Mouse (Mus musculus) right cerebral cortex, adult 2 months (tissue): ENCODE data around the gene Amz2.
"Not testable (repeated sequence)": the region's sequence is repeated elsewhere in the genome, so short reads cannot be mapped to it uniquely, and the experiment has no call there.

ENCODE experiments used
- DNase-seq, 2 experiments: peaks; one replicate each; pipeline ENCODE4 v3.0.0; 2021 to 2022; ENCODE audit warnings: low spot score in 2 of 2

Amz2 gene

DNA sequence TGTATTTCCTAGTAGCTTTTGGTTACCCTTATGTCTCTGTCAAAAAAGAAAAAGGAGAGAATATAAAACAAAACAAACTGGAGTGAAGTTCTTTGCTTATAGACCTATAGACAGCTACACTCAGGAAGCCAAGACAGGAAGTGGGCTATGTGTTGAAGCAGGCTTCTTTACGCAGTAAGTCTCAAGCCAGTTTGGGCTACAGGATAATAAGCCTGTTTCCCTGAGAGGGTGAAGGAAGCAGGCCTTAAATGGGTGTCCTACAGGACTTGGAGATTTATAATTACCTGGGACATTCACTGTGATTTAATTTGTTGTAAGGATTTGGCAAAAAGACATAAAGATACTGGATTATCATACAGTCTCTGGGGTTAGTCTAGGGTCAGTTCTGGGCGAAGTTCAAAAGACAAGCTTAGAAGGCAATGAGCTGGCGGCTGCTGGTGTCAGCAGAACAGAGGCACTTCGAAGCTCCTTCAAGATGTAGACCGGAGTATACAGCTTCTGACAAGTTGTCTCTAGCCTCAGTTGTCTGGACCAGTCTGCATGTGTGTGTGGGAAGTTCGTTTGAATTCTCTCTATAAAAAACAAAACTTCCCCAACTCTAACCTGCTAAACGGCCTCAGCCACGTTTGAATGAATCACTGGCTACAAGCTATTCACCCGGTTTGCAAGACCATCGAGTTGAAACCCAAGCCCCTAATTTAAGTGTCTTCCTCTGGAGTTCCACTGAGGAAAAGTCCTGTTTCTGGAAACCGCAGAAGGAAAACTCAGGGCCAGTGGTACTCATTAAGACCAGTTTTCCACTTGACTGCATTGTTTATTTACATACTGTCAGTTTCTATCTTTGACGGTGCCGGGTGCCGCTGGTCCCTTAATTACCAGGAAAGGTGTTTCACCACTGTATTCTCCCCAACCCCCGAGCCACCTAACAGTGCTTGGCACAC lies 45.4 kb downstream of the Amz2 start:
- no peak for DNase-seq

DNA sequence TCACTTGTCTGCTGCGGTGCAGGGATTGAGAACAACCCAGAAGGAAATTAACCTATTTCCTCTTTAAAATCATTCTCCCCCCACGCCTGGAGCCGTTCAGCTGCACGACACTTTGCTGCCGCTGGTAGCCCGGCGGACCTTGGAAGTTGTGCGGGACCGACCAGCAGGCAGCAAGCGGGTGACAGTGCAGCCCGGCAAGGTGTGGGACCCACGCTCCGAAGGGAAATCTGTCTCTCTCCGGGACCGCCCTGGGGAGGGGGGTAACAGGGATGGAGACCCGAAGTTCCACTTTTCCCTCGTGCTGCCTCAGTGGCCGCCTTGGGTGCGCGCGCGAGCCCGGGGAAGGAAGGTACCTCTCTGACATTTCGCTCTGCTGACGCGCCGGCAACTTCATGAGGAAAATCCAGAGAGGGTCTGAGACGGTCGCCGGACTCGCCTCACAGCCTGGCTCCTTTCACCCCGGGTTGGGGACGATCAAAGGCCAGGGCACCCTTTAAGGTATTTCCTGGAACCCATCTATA lies 46.5 kb downstream of the Amz2 start:
- peak in 1 of 2 experiments; percentile 25 for DNase-seq

DNA sequence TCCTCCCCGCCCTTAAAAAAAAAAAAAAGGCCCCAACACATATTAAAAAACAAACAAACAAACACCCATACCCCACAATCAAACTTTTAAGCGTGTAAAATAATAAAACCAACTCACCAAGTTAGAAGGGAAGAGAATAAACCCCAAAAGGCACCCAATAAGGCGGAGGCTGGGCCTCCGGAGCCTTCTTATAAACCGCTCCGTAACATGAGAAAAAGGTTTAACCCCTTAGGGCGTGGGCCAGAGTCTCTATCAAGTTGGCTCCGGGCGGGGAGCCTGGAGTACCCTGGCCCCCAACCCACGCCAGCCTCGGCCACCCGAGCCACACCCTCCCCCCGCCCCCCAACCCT lies 47.0 kb downstream of the Amz2 start:
- DNase-seq: no peak

DNA sequence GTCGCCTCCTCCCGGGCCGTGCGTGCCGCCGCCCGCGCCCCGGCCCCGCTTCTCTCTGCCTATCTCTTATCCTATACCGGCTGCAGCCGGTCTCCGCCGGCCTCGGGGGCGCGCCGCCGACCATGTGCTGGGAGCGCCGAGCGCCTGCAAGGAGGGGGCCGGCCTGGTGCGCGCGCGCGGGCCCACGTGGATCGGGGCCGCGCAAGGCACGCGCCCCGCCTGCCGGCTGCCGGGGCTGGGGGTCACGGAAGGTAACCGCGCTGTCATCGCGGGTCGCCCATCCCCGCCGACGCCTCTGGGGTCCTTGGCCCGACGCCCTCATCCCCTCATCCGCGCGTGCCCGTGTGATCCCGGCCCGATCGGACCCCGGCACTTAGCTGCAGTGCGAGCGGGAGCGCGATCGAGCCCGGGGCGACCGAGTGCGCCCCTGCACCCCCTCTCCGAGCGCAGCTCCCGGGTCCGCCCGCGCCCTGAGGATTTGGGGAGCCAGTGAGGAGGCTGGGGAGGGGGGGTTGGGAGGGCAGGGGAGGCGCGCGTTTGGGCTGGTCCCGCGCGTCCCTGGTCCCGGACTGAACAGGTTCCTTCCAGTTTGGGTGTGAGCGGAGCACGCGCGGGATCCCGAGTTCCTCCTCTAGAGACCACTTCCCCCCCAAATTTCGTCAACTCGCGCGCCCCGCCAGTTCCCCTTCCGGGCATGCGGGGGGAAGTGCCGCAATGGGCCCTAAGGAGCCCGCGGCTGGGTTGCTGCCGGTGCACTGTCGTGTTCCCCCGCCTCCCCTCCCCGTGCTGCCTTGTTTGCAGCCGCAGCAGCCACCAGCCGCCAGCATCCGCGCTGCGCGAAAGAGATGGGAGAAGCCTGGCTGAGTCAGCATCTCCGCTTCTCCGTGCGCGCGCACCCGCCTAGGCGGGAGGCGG lies 47.7 kb downstream of the Amz2 start, which contains the start of the genes Arsg and Slc16a6:
Gene Arsg, plus strand, starts transcription at position 204 of the 915 bp plus-strand sequence.
Gene Slc16a6, minus strand, starts transcription at position 428 of the 915 bp plus-strand sequence.
- peak; percentile 87 to 88 for DNase-seq

DNA sequence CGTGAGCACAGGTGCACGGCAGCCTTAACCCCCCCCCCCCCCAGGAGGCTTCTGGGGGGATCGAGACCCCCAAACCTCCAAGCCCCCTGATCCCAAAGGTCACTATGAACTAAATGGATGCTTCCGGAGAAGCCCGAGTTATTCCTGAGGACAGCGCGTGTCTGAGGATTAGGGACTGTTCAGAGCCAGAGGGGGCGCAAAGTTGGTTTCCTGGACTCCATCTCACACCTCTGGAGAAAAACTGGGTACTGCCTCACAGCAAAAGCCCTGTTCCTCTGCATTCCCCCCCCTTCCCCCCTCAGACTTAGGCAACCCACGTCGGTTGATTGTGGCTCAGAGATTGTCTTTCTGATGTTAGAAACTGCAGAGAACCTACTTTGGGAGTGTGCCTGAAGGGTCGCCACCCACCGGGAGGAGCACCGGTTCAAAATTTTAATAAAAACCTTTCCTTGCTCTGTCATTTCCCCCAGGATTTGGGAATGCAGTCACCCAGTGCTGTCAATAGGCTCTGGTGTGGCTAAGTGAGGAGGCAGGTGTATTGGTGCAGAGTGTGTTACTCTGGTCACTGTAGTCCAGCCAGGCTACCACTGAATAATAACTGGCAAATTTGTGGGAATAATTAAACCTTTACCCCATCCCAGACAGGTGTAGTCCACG lies 48.5 kb downstream of the Amz2 start:
- peak in 1 of 2 experiments; percentile 20 for DNase-seq

DNA sequence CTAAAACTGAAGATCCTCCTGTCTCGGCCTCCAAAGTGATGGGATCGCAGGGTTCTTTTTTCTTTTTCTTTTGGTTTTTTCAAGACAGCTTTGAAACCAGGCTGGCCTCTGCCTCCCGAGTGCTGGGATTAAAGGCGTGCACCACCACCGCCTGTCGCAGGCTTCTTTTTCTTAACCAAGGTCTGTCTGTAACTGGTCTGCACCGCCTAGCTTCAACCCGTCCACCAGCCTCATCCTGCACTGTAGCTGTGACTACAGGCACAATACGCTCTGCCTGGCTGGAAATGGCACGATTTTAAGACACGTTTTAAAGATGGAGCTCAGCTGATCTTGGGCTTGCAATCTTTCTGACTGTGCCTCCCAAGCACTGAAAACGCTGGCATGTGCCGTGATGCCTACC lies 49.1 kb downstream of the Amz2 start:
- DNase-seq: no peak

DNA sequence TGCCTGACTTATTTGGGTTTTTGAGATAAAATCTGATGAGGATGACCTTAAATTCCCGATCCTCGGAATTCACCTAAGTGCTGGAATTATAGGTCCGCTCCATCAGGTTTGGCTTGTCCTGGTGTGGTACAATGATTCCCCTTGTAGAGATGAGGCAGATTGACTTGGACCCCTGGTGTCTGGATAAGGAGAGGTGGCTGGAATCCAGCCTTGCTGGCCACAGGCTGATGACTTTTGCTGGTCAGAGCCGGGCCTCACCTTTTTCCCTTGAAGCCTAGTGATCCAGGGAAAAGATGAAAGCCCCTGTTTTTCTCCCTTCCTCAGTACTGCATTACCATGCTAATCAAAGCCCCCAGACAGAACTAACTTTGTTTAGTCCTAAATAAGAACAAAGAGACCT lies 50.0 kb downstream of the Amz2 start:
- DNase-seq: no peak

DNA sequence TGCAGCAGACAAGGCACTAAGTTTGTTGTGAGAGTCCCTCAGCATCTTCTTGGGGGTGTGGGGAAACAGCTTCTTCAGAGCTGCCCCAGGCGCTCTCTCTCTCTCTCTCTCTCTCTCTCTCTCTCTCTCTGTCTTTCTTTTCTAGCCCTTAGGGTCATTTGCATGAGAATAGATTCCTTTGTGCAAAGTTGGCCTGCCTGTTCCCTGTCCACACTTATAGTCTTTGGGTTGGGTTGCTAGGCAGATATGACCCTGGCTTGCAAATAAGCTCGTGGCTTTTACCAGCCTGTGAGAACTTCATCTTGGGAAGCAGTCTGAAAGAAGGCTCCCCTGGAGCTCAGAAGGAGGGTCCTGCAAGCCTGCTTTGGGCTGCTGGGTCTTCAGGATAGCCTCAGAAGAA lies 50.5 kb downstream of the Amz2 start:
- no peak for DNase-seq

DNA sequence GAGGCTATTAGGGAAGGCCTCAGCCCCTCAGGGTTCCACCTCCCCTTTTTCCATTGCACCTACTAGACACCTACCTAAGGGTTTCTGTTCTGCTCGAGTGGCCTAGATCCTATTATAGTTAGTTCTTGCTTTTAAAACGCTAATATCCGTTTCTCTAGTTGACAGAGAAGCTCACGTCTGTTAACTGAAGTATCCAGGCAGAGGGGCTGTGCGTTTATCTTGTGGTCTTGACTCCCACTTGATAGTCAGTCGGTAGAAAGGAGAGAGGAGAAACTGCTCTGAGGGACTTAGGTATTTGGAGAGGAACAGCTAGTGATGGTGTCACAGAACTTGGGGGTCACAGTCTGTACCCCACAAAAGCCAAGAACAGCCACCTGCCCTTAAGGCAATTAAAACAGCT lies 50.9 kb downstream of the Amz2 start:
- DNase-seq: no peak

DNA sequence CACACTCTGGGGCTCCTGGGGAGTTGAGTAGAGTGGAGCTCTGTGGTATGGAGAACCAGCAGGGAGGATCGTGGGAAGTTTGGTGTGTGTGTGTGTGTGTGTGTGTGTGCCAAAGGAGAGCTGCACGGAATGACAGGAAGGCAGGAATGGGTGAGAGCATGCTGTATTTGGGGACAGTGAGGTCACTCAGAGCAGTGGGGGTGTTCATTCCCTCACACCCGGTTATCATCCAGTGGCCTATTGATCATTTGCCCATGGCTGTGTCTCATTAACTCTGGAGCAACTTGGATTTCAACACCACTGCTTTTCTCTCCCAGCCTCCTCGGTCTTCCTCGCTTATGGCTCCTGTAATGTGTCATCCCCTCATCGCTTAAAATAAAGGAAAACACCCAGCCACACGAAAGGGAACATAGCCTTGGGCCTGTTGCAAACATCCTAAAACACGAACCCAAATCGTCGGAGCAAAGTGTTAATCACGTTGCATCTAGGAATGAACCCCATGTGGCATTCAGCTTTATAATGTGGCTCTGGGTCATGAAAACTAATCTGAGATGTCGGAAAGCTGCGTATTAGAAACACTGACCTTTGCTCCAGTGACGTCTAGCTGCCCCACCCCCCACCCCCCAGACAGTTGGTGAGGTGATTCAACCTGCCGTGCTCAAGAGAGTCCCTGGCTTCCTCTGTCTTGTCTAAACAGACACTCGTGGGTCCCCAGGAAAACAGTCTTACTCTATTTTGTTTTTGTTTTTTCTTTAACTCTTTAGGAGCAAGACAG lies 52.0 kb downstream of the Amz2 start:
- DNase-seq: no peak

DNA sequence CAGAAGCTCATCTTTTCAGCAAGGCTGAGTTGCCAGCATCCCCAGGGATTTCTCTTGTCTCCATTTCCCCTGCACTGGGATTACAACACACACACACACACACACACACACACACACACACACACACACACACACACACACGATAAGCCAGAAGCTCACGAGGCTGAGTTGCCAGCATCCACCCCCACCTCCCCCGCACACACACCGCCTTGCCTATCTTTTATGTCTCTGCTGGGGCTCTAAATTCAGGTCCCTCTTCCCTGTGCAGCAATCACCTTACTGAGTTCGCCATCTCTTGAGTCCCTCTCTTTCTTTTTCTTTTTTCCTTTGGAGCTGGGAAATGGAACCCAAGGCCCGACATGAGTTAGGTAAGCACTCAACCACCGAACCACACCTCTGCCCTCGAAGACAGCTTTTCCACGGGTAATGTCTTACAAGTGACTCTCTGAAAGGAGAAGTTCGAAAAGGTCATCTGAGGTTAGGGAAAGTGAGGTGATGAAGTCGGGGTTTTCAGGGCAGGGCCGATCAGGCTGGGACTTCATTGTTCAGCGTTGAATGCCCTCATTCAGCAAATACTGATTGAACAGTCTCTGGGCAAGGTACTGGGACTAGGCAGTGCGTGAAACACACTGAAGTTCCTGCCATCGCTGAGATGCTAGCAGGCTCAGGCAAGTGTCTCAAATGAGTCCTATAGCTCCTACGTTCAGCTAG lies 54.0 kb downstream of the Amz2 start:
- no peak for DNase-seq

DNA sequence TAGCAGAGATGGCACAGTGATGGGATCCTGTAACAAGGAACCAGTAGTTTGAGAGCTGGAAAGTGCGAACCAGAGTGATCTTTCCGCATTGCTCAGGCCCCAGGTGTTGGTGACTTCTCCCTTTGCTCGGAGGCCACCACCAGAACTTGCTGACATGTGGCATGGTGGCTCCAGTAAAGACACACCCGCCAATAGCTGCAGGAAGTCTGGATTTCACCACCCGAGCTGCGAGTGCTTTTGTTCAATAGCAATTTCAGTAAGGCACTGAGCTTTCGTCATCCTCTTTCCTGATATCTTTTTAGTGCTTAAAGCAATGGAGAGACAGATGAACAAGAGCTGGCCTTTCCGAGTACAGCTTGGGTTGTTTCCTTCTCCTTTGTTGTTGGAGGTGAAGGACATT lies 54.7 kb downstream of the Amz2 start:
- no peak for DNase-seq

DNA sequence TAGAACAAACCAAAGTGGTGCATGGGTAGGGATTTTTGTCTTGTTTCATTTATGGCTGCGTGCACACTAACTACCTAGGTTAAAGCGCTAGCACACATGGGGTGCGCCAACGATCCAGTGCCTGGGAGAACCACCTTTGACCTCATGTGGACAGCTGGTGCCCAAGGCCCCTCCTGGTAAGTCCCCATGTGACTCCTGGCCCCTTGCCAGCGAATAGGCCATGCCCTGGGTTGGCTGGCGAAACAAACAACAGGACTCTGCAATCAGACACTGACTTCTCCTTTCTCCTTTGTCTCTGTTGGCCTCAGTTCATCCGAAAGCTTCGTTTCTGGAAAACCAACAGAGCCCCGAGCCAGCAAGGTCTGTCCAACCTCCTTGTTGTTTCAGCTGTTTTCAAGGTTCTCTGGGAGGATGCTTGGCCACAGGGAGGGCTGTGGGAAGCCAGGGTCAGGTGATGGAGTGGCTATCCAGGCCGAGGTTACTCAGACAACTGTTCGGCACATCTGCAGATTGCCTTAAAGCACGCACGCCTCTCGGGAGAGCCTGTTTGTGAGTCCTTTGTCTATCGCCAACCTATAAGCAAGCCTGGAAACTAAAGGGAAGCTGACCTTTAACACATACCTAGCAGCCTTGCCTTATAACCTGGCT lies 59.8 kb downstream of the Amz2 start:
- peak; percentile 22 to 38 for DNase-seq

DNA sequence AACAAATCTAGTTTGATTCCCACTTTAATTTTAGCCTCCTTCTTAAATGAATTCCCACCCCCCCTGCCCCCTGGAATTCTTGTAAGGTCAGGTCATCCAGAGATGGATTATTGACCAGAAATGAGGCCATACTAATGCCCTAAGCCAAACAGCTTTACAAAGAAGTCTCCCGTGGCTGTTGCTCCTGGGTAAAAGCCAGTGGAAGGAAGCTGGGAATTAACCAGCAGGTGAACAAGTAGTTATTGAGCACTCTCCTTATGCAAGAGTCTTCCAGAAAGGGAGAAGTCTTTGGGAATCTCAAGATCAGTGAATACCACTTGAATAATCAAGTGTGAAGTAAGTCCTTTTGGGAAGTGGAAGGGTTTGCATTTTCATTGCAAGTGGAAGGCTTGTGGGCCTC lies 61.4 kb downstream of the Amz2 start:
- DNase-seq: no peak

DNA sequence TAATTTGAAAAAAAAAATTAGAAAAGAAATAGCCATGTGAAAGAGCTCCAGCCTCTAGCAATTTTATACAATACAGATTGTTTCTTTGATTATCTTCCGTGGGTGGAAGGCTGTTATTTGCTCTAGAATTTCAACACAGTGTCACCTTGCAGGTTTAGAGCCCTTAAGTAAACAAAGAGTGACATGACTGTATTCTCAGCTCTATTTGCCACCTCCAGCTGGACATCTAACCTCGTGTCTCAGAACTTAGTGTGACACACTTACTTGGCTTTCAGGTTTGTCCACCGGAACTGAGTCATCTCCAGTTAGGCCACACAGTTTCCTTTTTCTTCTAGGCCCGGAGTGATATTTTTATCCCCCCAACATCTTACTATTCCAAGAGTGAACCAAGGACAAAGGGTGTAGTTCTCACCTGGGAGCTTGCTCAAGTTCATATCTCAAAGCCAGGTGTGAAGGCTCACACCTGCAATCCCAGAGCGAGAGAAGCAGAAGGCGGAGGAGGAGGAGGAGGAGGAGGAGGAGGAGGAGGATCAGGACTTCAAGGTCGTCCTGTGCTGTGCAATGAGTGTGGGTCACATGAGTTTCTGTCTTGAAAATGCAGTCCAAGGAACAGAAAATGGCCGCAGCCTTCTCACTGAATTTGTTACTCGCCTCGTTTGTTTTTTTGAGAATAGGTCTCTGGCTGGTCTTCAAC lies 62.4 kb downstream of the Amz2 start:
- DNase-seq: no peak

DNA sequence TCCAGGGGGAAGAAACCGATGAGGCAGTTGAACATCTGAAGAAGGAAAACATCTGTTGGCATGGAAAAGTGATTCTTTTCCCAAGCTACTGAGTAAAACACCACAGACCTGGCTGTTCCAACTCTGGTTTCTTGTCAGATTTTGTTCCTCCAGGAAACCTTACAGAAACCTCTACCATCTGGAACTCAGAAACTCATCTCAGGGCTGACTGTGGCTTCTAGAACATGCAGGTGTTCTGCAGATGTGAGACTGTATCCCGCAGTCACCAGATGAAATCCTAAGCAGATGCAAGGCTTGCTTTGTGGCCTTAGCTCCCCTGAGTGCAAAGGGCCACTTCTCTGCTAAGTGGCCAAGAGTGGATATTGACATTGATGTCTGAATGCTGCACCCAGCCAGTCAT lies 64.0 kb downstream of the Amz2 start:
- no peak for DNase-seq

DNA sequence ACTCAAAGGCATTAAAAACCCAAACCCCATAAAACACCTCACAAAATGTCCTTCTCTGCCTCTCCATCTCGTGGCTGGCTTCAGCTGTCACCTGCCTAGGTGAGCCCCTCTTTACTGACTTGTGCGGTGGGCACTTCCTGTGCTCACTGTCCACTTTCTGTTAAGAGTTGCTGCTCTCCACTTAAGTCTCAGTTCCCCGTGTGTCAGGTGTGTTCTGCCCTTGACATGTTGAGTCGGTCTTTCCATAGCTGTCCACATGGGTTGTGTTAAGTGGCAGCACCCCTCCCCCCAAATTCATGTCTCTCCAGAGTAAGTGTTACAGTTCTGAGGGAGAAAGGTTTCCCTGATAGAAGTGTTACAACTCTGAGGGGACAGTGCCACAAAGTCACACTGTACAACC lies 66.1 kb downstream of the Amz2 start:
- no peak for DNase-seq

DNA sequence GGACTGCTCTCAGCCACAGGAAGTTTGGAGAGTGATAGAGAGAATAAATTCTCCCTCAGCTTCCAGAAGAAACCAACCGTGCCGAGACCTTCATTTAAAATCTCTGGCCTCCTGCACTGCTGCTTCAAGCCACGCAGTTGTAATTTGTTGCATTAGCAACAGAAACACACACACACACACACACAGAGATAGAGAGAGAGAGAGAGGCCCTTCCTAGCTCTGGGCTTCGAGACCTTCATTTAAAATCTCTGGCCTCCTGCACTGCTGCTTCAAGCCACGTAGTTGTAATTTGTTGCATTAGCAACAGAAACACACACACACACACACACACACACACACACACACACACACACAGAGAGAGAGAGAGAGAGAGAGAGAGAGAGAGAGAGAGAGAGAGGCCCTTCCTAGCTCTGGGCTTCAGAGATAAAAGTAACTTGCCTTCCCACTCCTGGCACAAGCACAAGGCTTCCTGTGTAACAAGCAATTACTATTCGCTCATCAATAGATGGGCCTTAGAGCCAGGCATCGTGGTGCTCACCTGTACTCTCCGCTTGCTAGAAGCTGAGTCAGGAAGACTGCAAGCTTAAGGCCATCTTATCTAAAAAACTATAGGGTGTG lies 67.2 kb downstream of the Amz2 start:
- DNase-seq: not testable (repeated sequence)
